Mouse (Mus musculus): ENCODE data around the gene Gcnt2. TPM values are rescaled to one million over a fixed set of nuclear protein-coding genes. Genes with fewer than 3 reads are reported as not detected.

Gcnt2 gene
- polyA plus RNA-seq, 1 experiment: 57.5 TPM

DNA sequence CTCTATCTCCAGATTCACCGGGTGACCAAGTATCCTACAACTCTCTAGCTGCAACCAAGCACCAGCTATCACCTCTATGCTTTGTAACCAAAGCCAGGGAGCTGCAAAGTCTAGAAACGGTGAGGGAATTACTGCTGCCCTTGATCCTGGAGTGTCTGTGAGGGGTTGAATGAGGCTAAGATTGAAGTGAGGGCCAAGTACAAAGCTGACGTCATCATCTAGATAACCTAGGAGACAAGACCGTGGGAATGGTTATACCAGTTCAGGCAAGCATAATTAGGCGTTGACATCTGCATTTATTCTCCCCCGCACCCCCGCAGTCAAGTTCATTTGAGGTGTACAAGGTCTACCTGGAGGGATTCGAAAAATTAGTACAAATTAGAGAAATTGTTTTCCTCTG, 2.8 kb upstream of the Gcnt2 start:
- no peaks in the 10 kb centered on the region for H3K9me3 ChIP-seq (replicated peaks; ENCODE audit: control insufficient read depth, insufficient read depth, low read length, poor library complexity, severe bottlenecking)
- H3K4me3 ChIP-seq (ENCODE audit: low read depth, low read length): no peak overlapping the region
- 0 out of 2 replicates have a peak overlapping the region, but pooled peaks have one; percentile 31 for H3K27ac ChIP-seq (ENCODE audit: insufficient read depth, low read length)
- H3K4me1 ChIP-seq (ENCODE audit: control insufficient read depth, insufficient read depth, low read length): peaks cover 3% of the 10 kb centered on the region
- TF ChIP-seq POLR2A (IDR thresholded peaks at IDR 0.05; ENCODE audit: insufficient read depth, low read length) (no peak), CTCF (IDR thresholded peaks at IDR 0.05; ENCODE audit: low read depth, low read length) (no peak), EP300 (IDR thresholded peaks at IDR 0.05; ENCODE audit: insufficient read depth, low read depth, low read length) (no peak)
- H3K27me3 ChIP-seq (ENCODE audit: control insufficient read depth, insufficient read depth, low read length, poor library complexity, severe bottlenecking): no peaks in the 10 kb centered on the region
- H3K9ac ChIP-seq (ENCODE audit: low read depth, poor library complexity, severe bottlenecking): no peak overlapping the region
- no peaks in the 10 kb centered on the region for H3K36me3 ChIP-seq (ENCODE audit: control insufficient read depth, insufficient read depth, low read length, poor library complexity, severe bottlenecking)

DNA sequence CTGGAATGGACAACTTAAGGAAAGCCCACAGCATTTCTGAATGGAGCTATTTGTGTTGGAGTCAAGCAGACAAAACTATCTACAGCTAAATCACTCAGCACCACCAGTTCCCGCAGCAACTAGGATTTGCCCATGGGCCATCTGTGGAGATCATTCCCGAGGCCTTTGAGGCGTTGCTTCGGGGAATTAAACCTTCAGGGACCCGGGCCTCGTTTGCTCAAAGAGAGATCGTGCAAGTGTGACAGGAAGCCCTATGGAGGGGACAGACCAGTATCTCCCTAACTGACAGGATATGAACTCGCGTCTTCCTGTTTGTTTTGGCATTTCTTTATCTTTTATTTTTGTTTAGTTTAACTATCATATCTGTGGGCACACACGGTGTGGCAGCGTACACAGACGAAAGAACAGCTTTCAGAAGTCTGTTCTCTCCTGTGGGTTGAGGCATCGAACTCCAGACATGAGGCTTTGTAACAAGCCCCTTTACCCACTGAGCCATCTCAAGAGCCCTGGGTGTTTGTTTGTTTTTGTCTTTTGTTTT, 2.2 kb upstream of the Gcnt2 start:
- H3K4me3 ChIP-seq (ENCODE audit: low read depth, low read length): no peak overlapping the region
- peaks cover 3% of the 10 kb centered on the region for H3K4me1 ChIP-seq (ENCODE audit: control insufficient read depth, insufficient read depth, low read length)
- H3K36me3 ChIP-seq (ENCODE audit: control insufficient read depth, insufficient read depth, low read length, poor library complexity, severe bottlenecking): no peaks in the 10 kb centered on the region
- H3K9ac ChIP-seq (ENCODE audit: low read depth, poor library complexity, severe bottlenecking): no peak overlapping the region
- no peaks in the 10 kb centered on the region for H3K9me3 ChIP-seq (replicated peaks; ENCODE audit: control insufficient read depth, insufficient read depth, low read length, poor library complexity, severe bottlenecking)
- H3K27me3 ChIP-seq (ENCODE audit: control insufficient read depth, insufficient read depth, low read length, poor library complexity, severe bottlenecking): no peaks in the 10 kb centered on the region
- no peak overlapping the region for H3K27ac ChIP-seq (ENCODE audit: insufficient read depth, low read length)
- TF ChIP-seq CTCF (IDR thresholded peaks at IDR 0.05; ENCODE audit: low read depth, low read length) (no peak), EP300 (IDR thresholded peaks at IDR 0.05; ENCODE audit: insufficient read depth, low read depth, low read length) (no peak), POLR2A (IDR thresholded peaks at IDR 0.05; ENCODE audit: insufficient read depth, low read length) (no peak)

DNA sequence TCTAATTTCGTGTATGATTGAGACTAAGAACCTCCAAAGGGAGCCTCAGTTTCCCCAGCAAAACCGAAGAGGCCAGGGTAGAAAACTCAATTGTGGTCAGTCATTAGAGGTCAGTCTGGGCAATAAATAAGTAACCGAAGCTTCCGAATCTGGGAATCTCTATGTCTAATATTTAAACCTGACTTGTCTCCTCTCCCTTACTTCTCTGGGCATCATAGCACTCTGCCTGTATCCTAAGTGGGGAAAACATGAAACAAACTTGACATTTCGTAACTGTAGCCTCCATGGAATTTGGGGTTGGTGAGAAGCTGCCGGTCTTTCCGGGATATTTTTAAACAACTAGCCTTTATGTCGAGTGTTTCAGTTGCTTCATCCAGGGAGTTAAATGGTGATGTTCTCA, 329 bp upstream of the Gcnt2 start:
- Histone ChIP-seq H3K9me3 (replicated peaks; ENCODE audit: control insufficient read depth, insufficient read depth, low read length, poor library complexity, severe bottlenecking) (no peaks in the 10 kb centered on the region), H3K27ac (ENCODE audit: insufficient read depth, low read length) (no peak overlapping the region), H3K36me3 (ENCODE audit: control insufficient read depth, insufficient read depth, low read length, poor library complexity, severe bottlenecking) (no peaks in the 10 kb centered on the region), H3K9ac (ENCODE audit: low read depth, poor library complexity, severe bottlenecking) (peak overlapping the region; percentile 17; the same call in 1 of the 2 replicates), H3K4me3 (ENCODE audit: low read depth, low read length) (no peak overlapping the region), H3K4me1 (ENCODE audit: control insufficient read depth, insufficient read depth, low read length) (peaks cover 2% of the 10 kb centered on the region), H3K27me3 (ENCODE audit: control insufficient read depth, insufficient read depth, low read length, poor library complexity, severe bottlenecking) (no peaks in the 10 kb centered on the region)
- TF ChIP-seq CTCF (IDR thresholded peaks at IDR 0.05; ENCODE audit: low read depth, low read length) (no peak), EP300 (IDR thresholded peaks at IDR 0.05; ENCODE audit: insufficient read depth, low read depth, low read length) (no peak), POLR2A (IDR thresholded peaks at IDR 0.05; ENCODE audit: insufficient read depth, low read length) (no peak)

DNA sequence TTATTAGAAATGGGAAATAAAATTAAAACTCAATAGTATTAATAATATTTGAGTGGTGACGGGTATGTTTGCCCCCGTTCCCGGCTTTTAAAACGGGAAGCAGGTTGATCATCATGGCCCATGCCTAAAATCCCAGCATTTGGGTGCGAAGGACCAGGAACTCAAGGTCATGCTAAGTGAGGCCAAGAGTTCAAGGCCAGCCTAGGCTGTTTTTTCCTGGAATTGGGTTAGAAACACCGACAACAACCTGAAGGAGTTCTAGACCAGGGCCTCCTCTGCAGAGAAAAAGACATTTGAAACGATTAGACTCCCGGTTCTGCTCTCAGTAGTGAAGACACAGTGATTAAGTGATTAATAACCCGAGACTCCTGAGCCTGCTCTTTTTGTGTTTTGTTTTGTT, 3.5 kb downstream of the Gcnt2 start:
- H3K27ac ChIP-seq (ENCODE audit: insufficient read depth, low read length): no peak overlapping the region
- H3K9me3 ChIP-seq (replicated peaks; ENCODE audit: control insufficient read depth, insufficient read depth, low read length, poor library complexity, severe bottlenecking): no peaks in the 10 kb centered on the region
- no peak overlapping the region for H3K9ac ChIP-seq (ENCODE audit: low read depth, poor library complexity, severe bottlenecking)
- H3K4me1 ChIP-seq (ENCODE audit: control insufficient read depth, insufficient read depth, low read length): peaks cover 2% of the 10 kb centered on the region
- TF ChIP-seq POLR2A (IDR thresholded peaks at IDR 0.05; ENCODE audit: insufficient read depth, low read length) (no peak), EP300 (IDR thresholded peaks at IDR 0.05; ENCODE audit: insufficient read depth, low read depth, low read length) (no peak), CTCF (IDR thresholded peaks at IDR 0.05; ENCODE audit: low read depth, low read length) (no peak)
- H3K4me3 ChIP-seq (ENCODE audit: low read depth, low read length): no peak overlapping the region
- H3K36me3 ChIP-seq (ENCODE audit: control insufficient read depth, insufficient read depth, low read length, poor library complexity, severe bottlenecking): no peaks in the 10 kb centered on the region
- H3K27me3 ChIP-seq (ENCODE audit: control insufficient read depth, insufficient read depth, low read length, poor library complexity, severe bottlenecking): no peaks in the 10 kb centered on the region

DNA sequence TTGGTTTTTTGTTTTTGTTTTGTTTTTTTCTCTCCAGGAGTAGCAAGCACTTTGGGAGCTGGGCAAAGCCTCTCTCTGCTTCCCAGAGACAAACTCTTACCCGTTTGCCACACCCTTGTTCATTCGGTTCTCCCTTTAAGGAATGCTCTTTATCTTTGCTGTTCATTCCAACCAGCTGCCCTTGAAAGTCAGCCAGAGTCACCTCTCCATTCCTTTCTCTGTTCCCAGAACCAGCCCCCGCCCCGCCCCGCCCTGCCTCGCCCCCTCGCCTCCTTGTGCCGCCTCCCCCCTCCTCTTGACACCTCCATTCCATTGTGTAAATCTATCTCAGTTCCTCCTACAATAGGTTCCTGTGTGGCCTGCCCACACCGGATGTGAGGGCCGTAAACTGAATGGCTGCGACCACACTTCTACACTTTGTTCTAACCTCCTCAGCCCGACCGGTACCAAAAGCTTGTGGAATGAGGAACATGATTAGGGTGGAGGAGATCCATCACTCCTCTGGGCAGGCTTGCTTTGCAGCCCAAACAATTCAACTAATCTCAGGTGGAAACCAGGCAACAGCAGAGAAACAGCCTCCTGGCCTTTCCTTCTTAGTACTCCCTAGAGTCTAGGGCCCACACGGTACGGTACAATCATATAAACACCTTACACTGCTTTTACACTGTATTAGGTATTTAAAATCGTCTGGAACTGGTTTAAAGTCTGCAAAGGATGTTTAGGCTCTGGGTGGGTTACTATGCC, 9.5 kb downstream of the Gcnt2 start:
- H3K9ac ChIP-seq (ENCODE audit: low read depth, poor library complexity, severe bottlenecking): peak overlapping the region; percentile 61
- peaks cover 3% of the 10 kb centered on the region for H3K4me1 ChIP-seq (ENCODE audit: control insufficient read depth, insufficient read depth, low read length)
- no peaks in the 10 kb centered on the region for H3K27me3 ChIP-seq (ENCODE audit: control insufficient read depth, insufficient read depth, low read length, poor library complexity, severe bottlenecking)
- H3K9me3 ChIP-seq (replicated peaks; ENCODE audit: control insufficient read depth, insufficient read depth, low read length, poor library complexity, severe bottlenecking): 0 out of 2 replicates have a peak, but pooled peaks cover under 1% of the 10 kb centered on the region
- TF ChIP-seq EP300 (IDR thresholded peaks at IDR 0.05; ENCODE audit: insufficient read depth, low read depth, low read length) (peak; percentile 95), POLR2A (IDR thresholded peaks at IDR 0.05; ENCODE audit: insufficient read depth, low read length) (peak; percentile 20), CTCF (IDR thresholded peaks at IDR 0.05; ENCODE audit: low read depth, low read length) (no peak)
- H3K36me3 ChIP-seq (ENCODE audit: control insufficient read depth, insufficient read depth, low read length, poor library complexity, severe bottlenecking): no peaks in the 10 kb centered on the region
- H3K4me3 ChIP-seq (ENCODE audit: low read depth, low read length): peak overlapping the region; percentile 22
- H3K27ac ChIP-seq (ENCODE audit: insufficient read depth, low read length): peak overlapping the region; percentile 98

DNA sequence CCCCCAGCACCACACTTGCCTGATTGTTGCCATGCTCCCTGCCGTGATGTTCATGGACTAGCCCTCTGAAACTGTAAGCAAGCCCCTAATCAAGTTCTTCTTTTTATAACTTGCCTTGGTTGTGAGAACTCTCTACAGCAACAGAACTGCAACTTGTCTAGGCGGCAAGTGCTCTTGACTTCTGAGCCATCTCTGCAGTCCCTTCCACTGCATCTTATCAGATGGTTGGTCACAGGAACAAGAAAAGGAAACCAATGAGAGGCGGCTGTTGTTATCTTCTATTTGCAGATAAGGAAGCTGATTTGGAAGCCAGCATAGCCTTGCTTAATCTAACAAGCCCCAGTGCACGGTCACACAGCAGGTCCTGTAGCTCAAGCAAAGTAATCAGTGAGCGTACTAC, 14.5 kb downstream of the Gcnt2 start:
- TF ChIP-seq EP300 (IDR thresholded peaks at IDR 0.05; ENCODE audit: insufficient read depth, low read depth, low read length): no peak
- TF ChIP-seq CTCF (IDR thresholded peaks at IDR 0.05; ENCODE audit: low read depth, low read length): no peak
- TF ChIP-seq POLR2A (IDR thresholded peaks at IDR 0.05; ENCODE audit: insufficient read depth, low read length): no peak
- no peak overlapping the region for H3K9ac ChIP-seq (ENCODE audit: low read depth, poor library complexity, severe bottlenecking)
- H3K9me3 ChIP-seq (replicated peaks; ENCODE audit: control insufficient read depth, insufficient read depth, low read length, poor library complexity, severe bottlenecking): 0 out of 2 replicates have a peak, but pooled peaks cover 4% of the 10 kb centered on the region
- H3K27me3 ChIP-seq (ENCODE audit: control insufficient read depth, insufficient read depth, low read length, poor library complexity, severe bottlenecking): no peaks in the 10 kb centered on the region
- H3K36me3 ChIP-seq (ENCODE audit: control insufficient read depth, insufficient read depth, low read length, poor library complexity, severe bottlenecking): 0 out of 2 replicates have a peak, but pooled peaks cover 2% of the 10 kb centered on the region
- H3K27ac ChIP-seq (ENCODE audit: insufficient read depth, low read length): no peak overlapping the region
- no peak overlapping the region for H3K4me3 ChIP-seq (ENCODE audit: low read depth, low read length)
- H3K4me1 ChIP-seq (ENCODE audit: control insufficient read depth, insufficient read depth, low read length): peaks cover 2% of the 10 kb centered on the region

Measured in ES-Bruce4 (cell line).